Mouse (Mus musculus): Measurements from ENCODE around the gene Tcte2.

The Tcte2 gene

GRCm38 (mm10) chr17:13720187-13720586, 41.4 kb downstream of the Tcte2 start:
- no peak for DNase-seq (ENCODE audit: low read depth, low spot score)

GRCm38 (mm10) chr17:13717428-13717827, 44.2 kb downstream of the Tcte2 start:
- DNase-seq (ENCODE audit: low read depth, low spot score): no peak

DNA sequence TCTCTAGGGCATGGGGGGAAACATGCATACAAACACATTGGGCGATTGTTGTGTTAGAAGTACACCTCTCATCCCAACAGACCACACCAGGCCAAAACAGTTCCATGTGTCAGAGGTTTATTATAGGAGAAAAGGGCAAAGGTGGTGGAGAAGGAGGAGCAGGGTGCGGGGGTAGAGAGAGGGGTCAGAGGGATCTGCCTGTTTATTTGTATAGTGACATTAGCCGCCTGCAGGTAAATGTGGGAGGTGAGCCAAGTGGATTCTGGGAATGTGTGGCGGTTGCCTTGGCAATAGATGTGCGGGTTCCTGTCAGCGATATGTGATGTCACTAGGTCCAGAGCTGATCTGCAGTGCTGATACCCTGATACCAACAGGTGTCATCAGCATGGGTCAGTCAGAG, 45.3 kb downstream of the Tcte2 start:
- DNase-seq (ENCODE audit: low read depth, low spot score): no peak

DNA sequence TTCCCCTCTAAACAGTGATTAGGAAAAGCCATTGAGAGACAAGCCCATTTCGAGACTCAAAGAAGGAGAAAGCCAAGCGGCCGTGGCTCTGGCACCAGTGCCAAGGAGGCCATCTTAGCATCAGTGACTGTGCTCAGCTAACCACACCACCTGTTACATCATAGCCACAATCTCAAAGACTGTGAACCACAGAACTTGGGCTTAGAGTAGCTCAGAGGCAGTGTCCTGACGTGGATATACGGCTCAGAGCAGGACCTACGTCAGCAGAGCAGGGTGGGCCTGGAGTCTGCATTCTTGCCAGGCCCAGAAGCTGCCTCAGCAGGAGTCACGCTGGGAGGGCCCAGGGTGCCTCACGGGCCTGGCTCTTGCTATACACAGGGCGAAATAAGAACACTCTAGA, 46.1 kb downstream of the Tcte2 start:
- no peak for DNase-seq (ENCODE audit: low read depth, low spot score)

DNA sequence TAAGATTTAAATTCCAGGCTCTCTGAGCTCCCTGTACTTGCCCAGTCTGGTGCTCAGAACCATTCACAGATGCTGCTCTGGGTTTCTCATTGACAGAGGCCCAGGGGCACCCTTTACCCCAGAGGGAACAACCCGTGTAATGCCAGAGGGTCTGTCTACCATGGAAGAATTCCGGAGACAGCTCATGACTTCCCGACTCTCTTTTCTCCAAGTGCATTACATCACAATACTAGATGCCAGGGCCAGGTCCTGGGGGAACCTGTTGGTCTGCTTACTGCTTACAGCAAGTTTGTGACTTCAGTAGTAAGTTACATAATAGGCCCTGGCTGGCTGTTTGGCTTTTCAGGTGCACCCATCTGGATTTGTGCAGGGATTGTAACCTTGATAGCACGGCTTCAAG, 47.0 kb downstream of the Tcte2 start:
- no peak for DNase-seq (ENCODE audit: low read depth, low spot score)

DNA sequence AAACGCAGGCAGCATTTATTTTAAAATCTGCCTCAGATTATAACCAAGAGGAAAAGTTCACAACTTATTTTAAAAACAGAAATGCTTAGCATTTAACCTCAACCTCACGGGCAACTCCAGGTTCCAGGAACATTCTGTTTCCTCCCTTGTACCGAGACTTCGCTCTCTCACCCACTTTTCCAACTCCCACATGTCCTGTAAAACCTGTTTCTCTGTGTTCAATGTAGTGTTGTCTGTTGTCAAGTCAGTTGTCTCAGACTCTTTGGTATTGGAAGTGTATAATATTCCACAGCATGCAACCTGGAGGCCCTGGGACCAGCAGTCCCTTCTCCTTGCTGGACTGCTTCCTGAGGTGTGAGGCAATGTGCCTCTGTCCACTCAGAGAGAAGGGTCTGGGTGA, 47.5 kb downstream of the Tcte2 start:
- no peak for DNase-seq (ENCODE audit: low read depth, low spot score)

DNA sequence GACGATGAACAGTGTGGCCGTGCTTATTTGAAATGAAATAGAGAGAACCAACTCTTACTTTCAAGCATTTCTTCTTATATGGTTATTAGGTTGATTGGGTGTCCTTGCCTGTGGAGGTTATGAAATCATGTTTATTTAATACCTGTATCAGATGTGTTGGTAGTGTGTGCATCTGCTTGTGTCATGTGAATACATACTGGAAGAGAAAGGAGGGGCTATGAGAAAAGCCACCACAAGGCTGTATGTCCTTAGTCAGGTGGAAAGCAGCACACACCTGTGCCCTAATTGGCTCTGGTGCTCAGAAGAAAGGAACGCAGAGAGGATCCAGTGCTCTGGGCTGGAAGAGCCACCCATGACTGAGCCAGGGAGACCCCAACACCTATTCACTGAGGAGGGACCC, 49.1 kb downstream of the Tcte2 start:
- no peak for DNase-seq (ENCODE audit: low read depth, low spot score)

- DNase-seq (ENCODE audit: low read depth, low spot score): no peak
These were observed 49.5 kb downstream of the Tcte2 start for GRCm38 (mm10) chr17:13712116-13712515.

GRCm38 (mm10) chr17:13711173-13711572, 50.5 kb downstream of the Tcte2 start:
- DNase-seq (ENCODE audit: low read depth, low spot score): no peak

- DNase-seq (ENCODE audit: low read depth, low spot score): no peak
These were observed 56.1 kb downstream of the Tcte2 start for GRCm38 (mm10) chr17:13705481-13705921.

DNA sequence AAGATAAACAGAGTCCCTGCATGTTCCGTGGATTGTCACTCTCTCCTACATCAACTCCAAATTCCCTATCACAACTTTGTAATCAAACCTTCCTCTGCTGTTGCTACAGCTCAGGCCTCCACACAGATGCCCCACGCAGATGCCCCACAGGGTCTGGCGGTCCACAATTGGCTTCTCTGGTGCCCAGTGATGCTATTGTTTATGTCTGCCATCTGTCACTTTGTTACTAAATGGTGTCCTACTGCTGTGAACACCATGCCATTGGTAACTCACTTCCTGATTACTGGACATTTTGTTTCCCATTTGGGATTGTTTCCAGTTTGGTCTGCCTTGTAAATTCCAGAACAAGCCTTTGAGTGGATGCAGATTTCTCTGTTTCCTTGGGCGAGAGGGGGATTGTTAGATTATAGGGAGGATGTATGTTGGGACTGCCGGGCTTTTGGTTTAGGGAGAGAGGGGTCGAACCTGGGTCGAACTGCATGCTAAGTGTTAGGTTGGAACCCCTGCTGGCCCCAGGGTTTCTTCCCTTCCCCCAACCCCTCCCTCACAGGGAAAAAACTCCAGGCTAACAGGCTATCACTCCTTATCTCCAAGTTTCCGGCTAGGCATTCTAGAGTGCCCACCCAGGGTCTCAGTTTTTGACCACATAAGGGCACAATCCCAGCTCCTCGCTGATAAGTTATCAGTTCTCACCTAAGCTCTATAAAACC, 57.9 kb downstream of the Tcte2 start:
- DNase-seq (ENCODE audit: low read depth, low spot score): no peak

GRCm38 (mm10) chr17:13700131-13701016, 61.3 kb downstream of the Tcte2 start:
- DNase-seq (ENCODE audit: low read depth, low spot score): no peak

- no peak for DNase-seq (ENCODE audit: low read depth, low spot score)
These were observed 61.9 kb downstream of the Tcte2 start for GRCm38 (mm10) chr17:13699716-13700115.

DNA sequence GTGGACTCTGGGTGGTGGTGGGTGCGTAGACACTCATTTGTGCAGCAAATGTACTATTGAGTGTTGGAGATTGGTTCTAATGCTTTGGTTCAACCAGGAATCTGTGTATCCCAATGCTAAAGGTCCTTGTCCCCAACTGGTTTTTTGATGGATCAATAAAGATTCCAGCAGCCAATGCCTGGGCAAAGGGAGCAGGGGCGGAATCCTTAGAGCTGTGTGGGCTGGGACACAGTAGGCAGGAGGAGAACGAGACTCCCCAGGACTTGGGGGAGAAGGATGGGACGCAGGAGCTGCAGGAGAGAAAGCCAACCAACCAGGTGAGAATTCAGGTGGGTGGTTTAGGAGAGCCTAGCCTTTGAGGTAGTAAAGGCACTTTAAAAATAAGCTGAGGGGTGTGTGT, 63.4 kb downstream of the Tcte2 start:
- no peak for DNase-seq (ENCODE audit: low read depth, low spot score)

GRCm38 (mm10) chr17:13697646-13698045, 64.0 kb downstream of the Tcte2 start:
- DNase-seq (ENCODE audit: low read depth, low spot score): no peak

DNA sequence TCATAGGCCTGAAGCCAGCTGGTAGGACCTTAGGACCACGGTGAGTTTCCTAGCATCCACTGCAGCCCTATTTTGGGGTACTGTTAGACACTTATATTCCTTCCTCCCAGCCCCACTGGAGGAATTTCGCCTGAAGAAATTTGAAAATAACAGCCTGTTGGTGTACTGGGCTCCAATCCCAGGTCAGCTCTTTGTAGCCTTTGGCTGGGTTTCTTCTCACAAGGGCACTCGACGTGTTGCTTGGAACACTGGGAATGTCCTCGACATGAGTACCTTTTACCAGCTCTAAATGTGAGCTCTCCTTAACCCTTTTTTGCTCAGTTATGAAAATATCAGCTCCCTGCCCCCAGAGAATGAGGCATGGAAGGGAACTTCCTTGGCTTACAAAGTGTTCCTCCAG, 65.7 kb downstream of the Tcte2 start:
- no peak for DNase-seq (ENCODE audit: low read depth, low spot score)

DNA sequence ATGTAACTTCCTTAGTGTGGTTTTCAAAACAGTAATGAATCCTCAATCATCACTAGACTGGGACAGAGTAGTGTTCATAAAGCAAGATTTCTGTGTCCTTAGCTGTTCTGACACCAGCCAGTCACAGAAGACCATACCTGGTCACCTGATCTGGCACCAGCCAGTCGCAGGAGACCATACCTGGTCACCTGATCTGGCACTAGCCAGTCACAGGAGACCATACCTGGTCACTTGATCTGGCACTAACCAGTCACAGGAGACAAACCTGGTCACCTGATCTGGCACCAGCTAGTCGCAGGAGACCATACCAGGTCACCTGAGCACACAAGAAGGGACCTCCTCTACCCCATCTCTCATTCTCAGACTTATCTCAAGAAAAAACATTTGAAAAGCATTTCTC, 66.4 kb downstream of the Tcte2 start:
- no peak for DNase-seq (ENCODE audit: low read depth, low spot score)

- no peak for DNase-seq (ENCODE audit: low read depth, low spot score)
These were observed 67.4 kb downstream of the Tcte2 start for GRCm38 (mm10) chr17:13694181-13694580.

- no peak for DNase-seq (ENCODE audit: low read depth, low spot score)
These were observed 74.0 kb downstream of the Tcte2 start for GRCm38 (mm10) chr17:13687656-13688055.

GRCm38 (mm10) chr17:13687086-13687485, 74.5 kb downstream of the Tcte2 start:
- no peak for DNase-seq (ENCODE audit: low read depth, low spot score)

GRCm38 (mm10) chr17:13685621-13686020, 76.0 kb downstream of the Tcte2 start:
- no peak for DNase-seq (ENCODE audit: low read depth, low spot score)

GRCm38 (mm10) chr17:13684256-13684655, 77.4 kb downstream of the Tcte2 start:
- no peak for DNase-seq (ENCODE audit: low read depth, low spot score)

Measured in WW6 (cell line).